Mouse (Mus musculus) right cerebral cortex, postnatal 4 days (tissue): ENCODE data around the gene Hhatl.
A peak's percentile ranks its signal among the peaks of the same experiment; 100 is the strongest.

Experiments
- DNase-seq: peaks from one replicate; pipeline ENCODE4 v3.0.0-alpha.2; 2022

The Hhatl gene

DNA sequence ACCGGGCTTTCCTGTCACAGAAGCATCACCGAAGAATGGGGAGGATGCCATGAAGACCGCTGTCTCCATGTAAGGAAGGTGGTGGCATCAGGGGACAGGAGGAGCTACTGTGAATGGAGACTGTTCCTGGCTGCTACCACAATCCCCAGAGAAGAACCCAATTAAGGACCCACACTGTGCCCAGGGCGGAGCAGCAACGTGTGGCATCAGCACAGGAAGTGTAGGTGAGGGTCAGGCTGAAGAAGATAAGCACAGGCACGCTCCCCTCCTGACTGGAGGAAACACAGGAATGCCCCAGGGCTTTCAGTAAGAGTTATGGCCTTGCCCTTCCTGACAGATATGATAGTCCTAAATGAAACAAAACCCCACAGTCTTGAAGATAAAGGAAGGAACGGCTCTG is 10.4 kb upstream of the Hhatl start:
- DNase-seq, result no peak

DNA sequence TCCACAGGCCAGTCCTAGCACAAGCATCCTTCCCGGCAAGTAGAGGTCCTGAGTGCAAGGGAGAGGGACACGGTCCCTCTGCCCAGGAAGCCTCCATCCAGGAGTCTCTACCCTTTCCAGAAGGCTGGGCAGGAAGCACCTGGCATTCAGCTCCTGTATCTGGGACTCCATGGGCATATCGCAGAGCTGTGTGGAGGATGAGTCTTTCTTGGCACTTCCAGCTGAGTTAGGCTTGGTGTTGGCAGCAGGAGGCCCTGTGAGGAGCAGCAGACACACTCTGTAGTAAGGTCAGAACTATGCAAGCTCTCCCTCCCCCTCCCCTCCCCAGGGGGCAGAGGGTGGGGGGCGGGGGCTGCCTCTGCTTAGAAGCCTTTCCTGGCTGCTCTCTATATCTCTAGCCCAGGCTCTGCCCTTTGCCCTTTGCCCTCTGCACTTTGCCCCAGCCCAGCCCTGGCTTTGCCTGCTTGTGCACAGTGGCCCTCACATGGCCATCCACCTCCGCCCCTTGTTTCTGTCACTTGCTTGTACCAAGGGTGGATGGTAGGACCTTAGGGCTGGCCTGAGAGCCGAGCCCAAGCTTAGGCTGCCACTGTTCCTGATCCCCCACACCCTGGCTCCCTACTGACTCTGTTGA is 6.7 kb upstream of the Hhatl start:
- DNase-seq, result no peak

DNA sequence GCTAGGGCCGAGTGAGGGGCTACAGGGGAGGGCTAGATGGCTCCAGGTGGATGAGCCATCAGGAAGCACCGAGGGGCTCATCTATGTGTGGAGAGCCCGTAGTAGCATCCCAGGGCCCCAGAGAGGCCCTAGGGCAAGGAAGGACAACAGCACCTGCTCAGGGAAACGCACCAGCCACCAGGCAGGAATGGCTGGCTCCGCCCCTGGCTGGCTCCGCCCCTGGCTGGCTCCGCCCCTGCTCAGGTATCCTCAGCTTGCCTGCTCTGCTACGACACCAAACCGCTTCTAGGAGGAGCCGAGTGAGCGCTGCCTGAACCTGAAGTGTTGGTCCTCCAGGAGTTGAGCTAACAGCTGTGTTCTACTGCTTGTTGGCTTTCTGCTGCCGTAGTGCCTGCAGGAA is 5.4 kb upstream of the Hhatl start:
- DNase-seq, result no peak

DNA sequence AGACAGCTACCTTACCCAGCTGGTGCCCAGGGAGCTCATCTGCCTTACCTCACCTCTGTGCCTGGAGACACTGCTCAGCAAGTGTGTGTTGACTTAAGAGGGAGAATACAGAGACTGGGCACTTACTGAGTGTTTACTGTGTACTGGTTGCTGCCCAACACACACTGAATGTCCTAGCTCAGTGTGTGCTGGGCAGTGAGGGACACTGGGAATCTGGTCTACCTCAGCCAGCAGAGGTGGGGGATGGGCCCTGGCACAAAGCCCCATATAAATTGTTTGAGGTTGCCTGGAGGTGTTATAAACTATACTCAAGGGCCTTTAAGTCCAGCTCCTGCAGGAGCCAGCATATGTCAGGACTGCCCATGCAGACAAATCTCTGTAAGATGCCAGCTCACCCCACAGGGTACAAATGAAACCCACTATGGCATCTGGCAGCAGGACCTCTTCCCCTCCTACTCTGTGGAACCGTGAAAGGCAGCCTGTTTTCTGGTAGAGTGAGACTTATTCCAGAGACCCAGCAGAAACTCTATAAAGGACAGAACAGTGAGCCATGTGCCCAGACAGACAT is 2.7 kb upstream of the Hhatl start:
- DNase-seq, result no peak

DNA sequence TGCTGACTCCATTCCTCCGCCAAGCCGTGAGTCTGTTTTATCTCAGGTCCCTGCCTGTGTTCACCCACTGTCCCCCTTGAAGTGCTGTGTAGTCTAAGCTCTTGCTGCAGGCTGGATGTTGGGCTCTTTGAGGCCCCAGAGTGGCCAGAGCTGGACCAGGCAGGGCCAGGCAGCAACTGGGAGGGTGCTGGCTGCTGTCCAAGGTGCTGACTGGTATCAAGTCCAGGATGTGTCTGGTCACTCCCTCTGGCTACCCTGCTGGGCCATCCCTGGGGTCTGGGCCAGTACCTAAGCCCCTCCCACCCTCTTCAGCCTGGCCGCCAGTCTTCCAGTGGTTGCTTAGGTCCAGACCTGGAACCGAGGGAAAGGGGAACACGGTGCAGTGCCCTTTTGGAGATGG is 1.1 kb downstream of the Hhatl start:
- peak; percentile 56 for DNase-seq

DNA sequence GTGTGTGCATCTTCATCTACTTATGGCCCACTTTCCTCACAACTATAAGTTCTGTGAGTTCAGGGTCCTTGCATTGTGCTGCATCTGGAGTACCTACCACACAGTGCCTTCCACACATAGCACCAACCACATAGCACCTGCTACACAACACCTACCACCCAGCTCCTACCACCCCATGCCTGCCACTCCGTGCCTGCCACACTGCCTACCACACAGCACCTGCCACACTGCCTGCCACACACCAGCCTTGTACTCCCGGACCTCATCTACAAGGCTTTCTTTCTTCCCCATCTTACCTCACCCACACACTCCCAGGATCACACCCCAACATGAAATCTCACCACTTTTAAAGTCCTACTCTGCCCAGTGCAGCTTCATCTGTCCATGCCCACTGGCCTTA is 5.9 kb downstream of the Hhatl start:
- DNase-seq, result no peak

DNA sequence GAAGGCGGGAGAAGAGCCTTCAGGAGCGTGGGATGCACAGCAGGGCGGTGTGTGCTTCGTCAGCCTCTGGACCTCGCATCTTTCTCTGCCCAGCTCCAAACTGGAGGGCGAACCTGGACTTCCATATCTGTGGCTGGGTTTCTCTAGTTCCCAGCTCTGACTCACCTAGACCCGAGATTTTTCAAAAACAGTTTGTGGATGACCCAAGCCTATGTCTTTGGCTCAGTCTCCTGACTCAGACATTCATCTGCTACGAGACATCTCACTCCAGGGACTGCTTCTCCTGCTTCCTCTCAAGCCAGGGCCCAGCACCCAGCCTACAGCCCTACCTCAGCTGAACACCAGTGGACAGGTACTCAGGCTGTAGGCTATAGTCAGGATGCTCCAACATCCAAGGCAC is 7.0 kb downstream of the Hhatl start:
- no peak for DNase-seq

DNA sequence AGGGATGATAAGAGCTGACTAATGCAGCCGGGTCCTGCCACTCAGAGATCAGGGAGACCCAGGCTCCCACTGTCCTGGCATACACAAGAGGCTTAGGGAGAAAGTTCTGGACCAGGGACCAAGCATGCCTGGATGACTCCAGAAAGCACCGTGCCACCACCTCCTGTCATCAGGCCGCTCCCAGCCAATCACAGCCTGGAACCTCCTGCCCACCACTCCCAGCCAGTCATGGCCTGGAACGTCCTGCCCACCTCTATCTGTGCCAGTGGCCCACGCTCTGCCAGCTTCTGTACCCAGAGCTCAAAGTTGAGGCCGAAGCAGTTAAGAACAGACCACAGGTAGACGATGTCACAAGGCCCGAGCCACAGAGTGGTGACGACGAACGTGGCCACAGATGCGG is 7.5 kb downstream of the Hhatl start:
- DNase-seq, result no peak

DNA sequence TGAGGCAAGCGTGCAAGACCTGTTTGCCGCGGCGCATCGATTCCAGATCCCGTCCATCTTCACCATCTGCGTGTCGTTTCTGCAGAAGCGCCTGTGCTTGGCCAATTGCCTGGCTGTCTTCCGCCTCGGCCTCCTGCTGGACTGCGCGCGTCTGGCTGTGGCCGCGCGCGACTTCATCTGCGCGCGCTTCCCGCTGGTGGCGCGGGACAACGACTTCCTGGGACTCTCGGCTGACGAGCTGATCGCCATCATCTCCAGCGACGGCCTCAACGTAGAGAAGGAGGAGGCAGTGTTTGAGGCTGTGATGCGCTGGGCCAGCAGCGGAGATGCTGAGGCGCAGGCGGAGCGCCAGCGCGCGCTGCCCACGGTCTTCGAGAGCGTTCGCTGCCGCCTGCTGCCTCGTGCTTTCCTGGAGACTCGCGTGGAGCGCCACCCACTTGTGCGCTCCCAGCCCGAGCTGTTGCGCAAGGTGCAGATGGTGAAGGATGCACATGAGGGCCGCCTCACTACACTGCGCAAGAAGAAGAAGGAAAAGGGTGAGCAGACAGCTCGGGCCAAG is 14.2 kb downstream of the Hhatl start:
- DNase-seq, result peak; percentile 69

DNA sequence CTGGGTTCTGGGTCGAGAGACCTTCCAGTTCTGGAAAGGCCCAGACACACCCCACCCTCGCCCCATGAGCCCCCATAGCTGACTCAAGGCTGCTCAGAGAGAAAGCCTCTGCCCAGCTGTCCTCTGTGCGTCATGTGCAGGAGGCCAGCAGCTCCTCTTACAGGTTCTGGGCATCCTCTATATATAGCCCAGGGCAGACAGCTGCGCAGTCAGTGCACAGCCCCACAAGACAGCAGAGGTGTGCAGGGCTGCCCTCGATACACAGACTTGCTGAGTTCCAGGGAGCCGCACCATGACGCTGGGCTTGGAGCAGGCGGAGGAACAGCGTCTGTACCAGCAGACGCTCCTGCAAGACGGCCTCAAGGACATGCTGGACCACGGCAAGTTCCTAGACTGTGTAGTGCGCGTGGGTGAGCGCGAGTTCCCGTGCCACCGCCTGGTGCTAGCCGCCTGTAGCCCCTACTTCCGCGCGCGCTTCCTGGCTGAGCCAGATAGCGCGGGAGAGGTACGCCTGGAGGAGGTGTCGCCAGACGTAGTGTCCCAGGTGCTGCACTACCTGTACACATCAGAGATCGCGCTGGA is 14.7 kb downstream of the Hhatl start, which contains the start of gene Klhl40:
Klhl40 (plus strand) TSS at position 124 of the 582 bp plus-strand sequence.
- no peak for DNase-seq

DNA sequence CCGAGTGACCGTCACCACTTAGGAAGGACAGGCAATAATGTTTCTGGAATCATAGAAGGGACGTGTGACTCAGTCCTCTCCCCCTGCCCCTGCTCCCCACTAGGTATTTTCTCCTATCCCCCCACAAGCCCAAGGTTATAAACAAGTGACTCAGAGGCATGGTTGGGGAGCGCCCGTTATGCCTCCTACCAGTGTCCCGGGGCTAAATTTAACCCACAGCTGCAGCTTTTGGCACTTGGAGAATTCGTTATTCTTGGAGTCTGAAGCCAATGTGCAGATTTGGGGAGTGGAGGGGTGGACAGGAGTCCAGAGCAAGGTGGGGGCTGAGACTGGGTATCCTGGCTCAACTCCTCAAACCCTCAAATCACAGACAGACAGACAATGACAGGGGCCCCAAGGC is 15.8 kb downstream of the Hhatl start:
- DNase-seq, result no peak

DNA sequence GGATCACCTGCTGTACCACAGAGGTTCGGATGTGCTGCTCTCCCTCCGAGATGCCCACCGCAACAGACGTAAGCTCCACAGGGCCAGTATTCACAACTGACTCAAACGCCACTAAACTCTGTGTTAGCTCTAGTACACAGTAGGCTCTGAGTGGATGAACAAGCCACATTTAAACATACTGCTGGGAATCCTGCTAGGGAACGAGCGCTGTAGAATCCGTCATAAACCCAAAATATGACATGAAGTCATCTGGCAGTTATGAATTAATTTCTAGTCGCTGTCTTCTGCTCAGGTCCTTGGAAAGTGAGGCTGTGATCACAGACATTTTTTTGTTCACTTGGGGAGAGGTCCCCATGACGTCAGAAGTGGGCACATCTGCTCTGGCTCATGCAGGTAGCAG is 16.4 kb downstream of the Hhatl start:
- no peak for DNase-seq

DNA sequence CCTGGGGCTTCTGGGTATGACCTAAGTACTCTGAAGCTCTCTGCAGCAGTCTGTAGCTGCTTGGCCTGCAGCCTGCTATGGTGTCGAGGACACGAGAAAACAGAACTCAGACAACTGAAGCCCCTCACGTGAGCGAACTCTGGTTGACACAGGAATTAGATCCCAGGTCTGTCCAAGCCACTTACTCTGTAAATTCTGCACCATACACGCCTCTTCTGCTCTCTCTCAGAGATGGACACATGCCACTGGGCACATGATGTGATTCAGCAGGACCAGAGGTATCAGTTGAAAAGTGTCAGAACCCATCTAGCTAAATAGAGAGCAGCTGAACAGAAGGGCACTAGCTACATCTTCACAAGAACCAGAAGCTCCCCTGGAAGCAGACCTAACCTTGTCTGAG is 19.9 kb downstream of the Hhatl start:
- DNase-seq, result no peak

DNA sequence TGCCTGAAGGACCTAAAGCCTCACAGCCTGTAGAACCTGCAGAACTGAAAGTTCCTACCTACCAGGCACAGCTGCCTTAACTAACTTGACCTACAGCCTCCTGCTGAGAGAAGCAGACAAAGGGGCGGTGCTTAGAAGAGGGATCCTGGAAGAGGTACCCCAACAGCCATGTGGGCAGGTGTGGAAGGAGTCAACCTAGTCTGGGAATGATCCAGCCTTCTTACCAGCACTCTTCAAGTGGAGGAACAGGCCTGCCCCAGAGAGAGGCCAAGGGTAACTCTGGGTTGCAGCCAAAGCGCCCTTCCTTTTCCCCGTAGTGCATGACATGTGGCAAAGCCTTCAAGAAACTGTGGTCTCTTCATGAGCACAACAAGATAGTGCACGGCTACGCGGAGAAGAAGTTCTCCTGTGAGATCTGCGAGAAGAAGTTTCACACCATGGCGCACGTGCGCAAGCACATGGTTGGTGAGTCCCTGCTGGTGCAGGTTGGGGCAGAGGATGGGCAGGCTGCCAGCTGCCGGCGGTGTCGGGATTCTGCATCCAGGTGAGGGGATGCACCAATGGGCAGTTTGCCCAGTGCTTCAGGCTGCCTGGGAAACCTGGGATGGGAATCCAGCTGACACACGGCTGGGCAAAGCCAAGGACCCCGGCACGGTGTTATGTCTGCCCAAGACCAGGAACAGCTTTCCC is 27.0 kb downstream of the Hhatl start:
- no peak for DNase-seq

DNA sequence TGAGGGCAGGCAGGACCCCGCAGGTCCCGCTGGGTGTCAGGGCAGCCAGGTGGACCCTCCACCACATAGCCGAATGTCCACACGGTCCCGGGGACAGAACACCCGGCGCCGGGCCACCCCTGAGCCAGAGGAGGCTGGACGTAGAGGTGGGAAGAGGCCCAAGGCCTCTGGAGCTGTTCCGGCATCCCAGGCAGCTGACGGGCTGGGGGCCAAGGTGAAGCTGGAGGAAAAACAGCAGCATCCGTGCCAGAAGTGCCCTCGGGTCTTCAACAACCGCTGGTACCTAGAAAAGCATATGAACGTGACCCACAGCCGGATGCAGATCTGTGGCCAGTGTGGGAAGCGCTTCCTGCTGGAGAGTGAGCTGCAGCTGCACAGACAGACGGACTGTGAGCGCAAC is 28.6 kb downstream of the Hhatl start:
- DNase-seq, result no peak

DNA sequence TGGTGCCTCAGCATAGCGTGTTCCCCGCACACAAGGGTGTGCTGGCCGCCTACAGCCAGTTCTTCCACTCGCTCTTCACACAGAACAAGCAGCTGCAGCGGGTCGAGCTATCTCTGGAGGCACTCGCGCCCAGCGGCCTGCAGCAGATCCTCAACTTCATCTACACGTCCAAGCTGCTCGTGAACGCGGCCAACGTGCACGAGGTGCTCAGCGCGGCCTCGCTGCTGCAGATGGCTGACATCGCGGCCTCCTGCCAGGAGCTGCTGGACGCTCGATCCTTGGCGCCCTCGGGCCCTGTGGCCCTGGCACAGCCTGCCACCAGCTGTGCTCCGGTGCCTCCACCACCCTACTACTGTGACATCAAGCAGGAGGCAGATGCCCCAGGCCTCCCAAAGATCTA is 29.5 kb downstream of the Hhatl start:
- no peak for DNase-seq

DNA sequence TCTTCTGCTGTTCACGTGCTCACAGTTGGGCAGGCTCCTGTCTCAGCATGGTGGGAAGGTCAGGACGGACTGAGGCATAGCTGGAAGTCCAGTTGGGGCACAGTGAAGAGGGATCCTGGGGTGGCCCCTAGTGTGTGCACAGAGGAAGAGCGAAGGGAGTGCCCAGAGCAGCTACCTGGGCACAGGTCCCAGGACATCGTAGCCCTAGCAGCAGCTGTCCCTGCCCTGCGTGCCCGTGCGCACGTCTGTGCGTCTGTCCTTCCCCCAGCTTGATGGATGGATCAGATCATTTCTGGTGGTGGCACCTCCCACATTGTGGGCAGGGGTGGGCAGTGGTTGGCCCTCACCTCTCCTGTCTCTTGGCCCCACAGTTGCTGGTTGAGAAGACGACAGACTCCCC is 30.1 kb downstream of the Hhatl start:
- DNase-seq, result no peak

DNA sequence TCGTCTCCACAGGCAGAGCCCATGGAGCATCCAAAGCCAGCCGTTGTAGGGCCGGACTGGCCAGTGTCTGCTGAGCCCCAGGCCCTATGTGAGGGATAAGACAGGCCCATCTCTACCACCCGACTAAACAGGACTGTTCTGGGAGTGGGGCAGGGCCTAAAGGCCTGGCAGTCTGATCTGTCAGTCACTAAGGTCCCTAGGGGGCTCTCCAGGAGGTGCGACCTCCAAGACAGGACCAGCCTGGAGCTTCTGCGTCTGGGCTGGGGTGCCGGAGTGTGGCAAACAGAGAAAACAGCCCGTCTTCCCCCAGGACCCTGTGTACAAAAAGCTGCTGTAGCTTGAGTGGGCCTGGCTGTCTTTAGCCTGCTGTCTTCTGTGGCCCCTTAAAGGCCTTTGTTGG is 30.5 kb downstream of the Hhatl start:
- DNase-seq, result no peak

DNA sequence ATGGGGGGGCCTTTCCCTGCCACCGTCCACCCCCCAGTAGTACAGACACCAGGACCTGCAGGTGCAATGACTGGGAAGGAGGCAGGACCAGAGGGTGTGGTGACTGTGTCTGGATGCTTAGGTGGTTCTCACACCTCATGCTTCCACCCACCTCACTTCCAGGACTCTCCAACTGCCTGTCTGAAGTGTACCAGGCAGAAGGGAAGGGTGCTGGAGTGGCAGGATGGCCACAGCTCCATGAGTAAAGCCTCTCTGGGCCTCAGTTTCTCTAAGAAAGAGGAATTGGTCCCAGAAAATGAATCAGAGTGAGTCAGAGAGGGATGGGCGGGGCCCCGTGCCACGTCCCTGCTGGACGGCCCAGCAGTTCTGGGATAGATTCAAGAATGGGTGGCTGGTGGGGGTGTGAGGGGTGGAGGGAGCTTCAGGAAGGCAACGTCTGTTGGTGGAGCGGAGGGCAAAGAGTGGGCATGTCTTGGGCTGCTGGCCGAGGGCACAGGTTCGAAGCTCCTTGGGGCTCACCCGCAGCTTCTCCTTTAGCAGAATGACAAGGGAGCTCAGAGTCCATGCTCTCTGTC is 31.1 kb downstream of the Hhatl start:
- DNase-seq, result no peak

DNA sequence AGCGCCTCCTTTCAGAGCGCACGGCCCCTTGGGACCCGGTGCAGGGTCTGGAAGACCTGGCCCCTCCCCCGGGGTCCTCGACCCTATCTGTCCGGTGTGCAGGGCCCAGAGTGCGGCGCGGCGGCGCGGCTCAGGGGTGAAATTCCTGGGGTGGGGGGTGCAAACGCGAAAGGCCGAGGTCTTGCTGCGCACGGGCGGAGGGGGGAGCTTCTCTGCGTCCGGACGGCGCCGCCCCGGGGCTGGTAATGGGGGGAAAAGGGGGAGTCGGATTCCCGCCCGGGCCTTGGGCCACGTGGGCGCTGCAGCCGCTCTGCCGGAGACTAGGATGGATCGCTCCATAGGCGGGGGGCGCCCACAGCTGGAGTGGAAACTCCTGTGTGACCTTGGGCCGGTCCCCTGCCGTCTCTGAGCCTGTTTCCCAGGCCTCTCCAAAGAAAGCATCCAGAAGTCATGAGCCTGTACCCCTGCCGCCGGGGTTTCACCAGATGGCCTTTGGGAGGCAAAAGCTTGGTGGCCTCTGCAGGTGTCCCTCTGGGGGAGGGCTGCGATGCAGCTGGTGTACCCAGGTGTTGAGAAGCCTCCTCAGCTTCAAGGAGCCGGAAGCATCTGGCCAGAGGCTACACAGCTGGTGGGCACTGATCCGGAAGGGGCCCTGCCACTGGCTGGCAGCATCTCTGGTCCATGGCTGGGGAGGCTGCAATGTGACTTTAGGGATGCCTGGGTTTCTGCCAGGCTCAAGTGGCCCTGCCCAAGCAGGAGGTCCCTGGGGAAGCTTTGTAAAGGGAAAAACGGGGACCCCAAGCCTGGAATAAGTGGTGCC is 31.8 kb downstream of the Hhatl start:
- DNase-seq, result peak; percentile 58

DNA sequence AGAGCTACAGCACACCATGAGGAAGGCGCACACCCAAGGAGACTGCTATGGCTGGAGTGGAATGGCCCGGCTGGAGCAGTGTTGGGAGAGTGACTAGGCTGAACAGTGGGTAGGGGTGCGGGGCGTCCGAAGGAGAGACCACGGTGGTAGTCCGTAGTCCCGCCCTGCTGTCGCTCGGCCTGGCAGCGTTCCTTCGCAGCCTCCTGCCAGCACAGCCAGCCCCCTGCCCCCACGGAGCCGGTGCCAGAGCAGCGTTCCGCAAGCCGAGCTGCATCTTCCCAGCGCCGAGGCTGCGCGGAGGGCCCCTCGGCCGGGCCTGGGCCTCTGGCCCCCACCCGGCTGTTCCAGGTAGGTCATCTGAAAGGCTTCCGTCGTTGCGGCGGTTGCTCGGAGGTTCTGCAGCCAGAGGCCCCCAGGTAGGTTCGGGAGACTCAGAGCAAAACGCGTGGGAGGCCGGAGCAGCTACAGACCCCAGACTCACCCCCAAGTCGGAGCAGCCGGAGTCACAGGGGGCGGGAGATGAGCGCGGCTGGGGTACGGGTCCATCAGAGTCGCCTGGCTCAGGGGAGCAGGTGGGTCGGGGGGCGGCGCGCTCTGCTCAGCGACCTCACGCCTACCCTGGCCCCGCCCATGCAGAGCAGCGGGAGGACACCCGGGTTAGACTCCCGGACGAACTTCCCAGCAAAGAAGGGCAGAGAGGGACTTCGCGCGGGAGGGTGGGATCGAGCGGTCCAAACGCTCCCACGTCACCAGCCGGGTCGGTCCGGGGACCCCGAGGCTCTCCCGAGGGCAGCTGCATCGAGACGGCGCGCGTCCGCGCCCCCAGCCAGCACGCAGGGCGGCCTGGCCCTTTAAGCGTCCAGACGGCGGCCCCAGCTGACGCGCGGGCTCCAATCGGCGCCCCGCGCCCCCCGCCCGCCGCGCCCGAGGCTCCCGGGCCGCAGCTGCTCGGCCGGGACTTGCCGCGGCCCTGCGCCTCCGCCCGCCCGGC is 32.9 kb downstream of the Hhatl start, which contains the start of gene Zfp651:
Zfp651 (plus strand) TSS at position 240 of the 991 bp plus-strand sequence.
- DNase-seq, result peak; percentile 76
